Mouse (Mus musculus): ENCODE measurements at regions not wholly inside any gene's neighbourhood (a gene's known extent, or its start where the extent isn't known, plus 50 kb on each side); places are given as distances from the start of the nearest gene placed in this dataset.

DNA sequence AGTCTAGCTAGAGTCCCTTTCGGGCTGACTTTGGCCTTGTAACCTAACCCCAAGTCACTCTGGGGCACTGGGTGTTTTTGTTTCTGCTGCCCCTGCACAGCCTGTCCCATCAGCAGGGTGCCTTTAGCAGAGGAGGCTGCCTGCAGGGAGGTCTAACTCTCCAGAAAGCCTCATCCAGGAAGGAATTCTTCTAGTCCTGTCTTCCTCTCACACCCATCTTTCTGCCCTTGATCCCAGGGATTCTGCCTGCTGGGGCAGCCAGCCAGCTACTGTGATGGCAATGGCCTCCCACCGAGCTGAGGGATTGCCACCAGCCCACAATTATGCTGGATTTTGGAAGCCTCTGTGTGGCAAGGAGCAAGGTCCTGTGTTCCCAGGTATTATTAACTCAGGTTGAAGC, 95.6 kb upstream of the Ptch1 start:
- TF ChIP-seq GATA1 (IDR thresholded peaks at IDR 0.05; ENCODE audit: borderline replicate concordance, low read length) = no peak
- no peak for TF ChIP-seq CTCF (IDR thresholded peaks at IDR 0.05; ENCODE audit: low read depth, low read length)
- no peak for TF ChIP-seq POLR2AphosphoS5 (IDR thresholded peaks at IDR 0.05; ENCODE audit: insufficient replicate concordance, low read depth, low read length)
- TF ChIP-seq TAL1 (conservative IDR thresholded peaks at IDR 0.05; ENCODE audit: low read depth, low read length) = no peak
